Mouse (Mus musculus) right cerebral cortex, postnatal 4 days (tissue): Measurements from ENCODE around the gene Micu2.

Experiments
- DNase-seq: peaks from one replicate; pipeline ENCODE4 v3.0.0-alpha.2; 2022

Micu2 gene

DNA sequence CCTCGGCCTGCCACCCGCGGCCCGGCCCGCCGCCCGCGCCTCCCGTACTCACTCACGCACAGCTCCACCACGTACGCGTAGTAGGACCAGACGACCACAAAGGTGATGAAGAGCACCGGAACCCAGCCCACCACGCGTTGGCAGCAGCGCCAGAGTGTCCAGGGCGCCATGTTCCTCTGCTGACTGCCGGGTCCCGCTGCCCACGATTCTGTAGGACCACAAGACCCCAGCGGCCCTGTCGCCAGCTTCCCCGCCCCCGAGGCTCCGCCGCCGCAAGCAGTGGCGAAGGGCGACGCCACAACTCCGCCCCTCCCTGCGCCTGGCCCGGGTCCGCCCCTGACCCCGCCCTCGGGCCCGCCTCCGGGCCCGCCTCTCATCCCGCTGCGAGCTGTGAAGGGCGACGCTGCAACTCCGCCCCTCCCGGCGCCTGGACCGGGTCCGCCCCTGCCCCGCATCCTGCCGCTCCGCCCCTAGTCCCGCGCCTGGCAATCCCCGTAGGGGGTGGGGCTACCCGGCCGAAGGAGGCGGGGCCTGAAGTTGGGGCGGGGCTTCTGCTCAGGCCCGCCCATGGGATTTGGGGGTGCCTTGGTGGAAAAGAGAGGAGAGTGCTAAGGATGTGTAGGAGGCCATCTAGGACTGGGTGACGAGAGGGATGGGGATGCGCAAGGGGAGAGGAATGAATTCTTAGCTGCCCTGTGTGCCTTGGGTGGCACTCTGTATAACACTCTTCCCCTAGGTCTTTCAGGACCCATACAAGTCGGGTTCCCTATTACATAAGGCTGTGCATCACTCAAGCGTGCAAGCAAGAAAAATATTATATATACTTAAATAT lies 108.8 kb downstream of the Micu2 start, which contains the start of gene Zdhhc20:
Gene Zdhhc20, minus strand, starts transcription at position 266 of the 832 bp plus-strand sequence.
- DNase-seq, result peak; percentile 92

DNA sequence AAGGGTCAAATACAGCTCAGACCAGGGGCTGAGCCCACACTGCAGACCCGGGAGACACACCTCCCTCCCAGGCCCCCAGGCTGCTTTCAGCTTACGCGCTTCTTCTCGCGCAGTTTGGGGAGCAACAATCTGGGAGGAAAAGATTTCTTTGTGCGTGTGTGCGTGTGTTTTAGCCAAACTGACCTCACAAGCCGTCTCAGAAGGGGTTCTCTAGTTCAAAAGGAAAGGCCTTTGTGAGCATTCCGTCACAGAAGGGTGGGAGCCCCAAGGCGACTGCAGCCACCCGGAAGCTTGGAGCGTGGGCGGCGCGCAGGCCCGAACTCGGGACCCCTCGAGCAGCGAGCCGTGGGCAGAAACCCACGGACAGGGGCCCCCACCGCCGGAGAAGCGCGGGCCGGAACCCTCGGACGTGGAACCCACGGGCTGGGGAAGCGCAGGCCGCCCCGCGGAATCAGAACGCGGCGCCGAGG lies 109.5 kb downstream of the Micu2 start:
- no peak for DNase-seq

DNA sequence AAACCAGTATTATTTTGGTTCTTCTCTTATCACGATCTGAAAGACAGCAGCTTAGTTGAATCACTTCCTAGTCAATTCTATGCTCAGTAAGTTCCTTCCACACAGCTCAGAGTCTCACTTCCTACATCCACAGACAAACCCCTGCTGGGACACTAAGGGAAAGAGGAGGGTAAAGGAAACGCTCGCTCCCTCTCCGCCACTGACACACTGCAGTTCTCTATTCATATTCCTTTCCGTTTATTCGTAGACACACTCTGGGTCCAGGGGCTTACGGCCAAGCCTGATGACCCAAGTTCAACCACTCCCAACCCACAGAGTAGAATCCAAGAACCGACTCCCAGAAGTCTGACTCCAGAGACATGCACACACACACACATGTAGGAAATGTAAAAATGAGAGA lies 111.9 kb downstream of the Micu2 start:
- no peak for DNase-seq

DNA sequence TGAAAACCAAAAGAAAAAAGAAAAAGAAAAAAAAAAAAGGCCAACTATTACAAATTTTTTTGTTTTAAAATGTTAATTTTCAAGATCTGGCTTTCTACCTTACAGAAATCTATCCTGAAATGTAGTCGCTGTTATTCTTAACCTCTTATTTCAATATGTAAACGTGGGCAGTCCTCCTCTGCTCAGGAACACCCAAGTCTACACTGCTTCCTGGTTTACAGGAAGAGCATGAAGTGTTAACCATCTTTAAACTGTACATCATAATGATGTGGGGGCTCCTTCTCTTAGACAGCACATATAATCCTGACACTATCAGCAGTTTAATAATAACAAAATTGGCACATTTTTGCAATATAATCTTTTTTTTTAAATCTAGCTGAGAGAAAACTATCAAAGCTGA lies 113.0 kb downstream of the Micu2 start:
- no peak for DNase-seq

DNA sequence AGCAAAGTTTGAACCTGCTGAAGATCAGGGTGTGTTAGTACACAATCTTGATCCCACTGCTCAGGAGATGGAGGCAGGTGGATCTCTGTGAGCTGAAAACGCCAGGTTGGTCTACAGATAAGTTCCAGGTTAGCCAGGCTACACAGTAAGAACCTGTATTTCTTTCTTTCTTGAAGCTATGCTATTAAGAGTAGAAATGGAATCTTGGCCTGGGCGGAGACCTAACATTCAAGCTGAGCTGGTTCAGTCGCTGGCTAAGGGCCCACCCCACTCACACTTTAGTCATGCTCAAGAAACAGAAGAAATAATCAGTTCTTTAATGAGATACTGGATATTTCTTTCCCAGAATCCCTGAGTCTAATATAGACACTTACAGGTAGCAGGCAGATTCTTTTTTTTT lies 115.7 kb downstream of the Micu2 start:
- DNase-seq, result no peak

DNA sequence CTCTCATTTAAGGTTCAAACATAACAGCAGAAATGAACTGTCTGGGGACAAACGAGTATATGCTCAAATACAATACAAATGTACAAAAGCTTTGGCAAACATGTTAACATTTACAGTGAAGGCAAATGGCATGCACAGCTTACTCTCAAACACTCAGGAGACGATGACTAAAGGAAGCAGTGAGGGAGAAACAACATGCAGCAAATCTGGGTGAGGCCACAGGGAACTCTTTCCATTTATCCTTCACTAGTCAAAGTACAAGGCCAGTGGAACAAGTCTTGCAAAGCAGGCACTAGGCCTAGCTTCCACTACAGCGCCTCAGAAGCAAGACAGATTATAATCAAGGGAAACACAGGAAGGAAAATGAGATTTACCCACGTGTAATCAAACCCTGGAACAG lies 116.3 kb downstream of the Micu2 start:
- no peak for DNase-seq

DNA sequence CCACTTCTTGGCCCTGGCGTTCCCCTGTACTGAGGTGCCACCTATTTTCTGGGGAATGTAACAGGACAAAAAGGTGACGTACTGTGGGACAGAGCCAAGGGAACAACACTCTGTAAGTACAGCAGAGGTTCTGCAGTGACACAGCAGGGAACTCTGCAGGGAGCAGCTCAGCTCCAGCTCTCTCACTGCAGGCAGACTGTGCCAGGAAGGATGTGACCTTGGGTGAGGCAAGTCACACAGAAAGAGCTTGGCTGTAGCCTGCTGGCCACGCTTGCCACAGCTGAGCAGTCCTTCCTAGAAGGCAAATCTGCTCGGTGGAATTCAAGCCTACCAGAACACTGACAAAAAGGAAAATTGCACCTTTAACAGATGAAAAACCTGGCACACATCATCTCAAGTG lies 117.3 kb downstream of the Micu2 start:
- no peak for DNase-seq

DNA sequence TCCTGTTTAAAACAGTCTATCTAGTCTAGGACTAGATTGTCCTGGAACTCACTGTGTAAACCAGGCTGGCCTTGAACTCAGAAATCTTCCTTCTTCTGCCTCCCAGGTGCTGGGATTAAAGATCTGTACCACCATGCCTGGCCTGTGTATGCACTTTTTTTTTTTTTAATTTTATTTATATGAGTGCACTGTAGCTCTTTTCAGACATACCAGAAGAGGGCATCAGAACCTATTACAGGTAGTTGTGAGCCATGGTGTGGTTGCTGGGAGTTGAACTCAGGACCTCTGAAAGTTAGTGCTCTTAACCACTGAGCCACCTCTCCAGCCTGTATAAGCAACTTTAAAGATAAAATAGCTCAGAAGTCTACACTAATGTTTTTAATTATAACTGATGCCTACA lies 118.0 kb downstream of the Micu2 start:
- DNase-seq, result no peak

DNA sequence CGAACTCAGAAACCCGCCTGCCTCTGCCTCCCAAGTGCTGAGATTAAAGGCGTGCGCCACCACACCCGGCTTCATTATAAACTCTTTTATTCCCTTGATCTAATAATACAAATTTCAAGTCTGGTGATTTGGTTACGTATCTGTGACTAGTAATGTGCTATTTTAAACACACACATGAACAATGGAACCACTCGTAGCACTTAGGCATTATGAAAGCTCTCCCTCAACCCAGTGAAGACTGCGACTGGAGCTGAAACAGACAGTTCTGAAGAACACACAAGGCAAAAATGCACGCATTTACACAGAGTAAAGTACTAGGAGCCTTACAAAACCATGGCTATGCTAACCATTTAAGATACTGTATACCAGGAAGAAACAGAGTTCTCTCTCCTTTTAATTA lies 121.1 kb downstream of the Micu2 start:
- DNase-seq, result no peak

DNA sequence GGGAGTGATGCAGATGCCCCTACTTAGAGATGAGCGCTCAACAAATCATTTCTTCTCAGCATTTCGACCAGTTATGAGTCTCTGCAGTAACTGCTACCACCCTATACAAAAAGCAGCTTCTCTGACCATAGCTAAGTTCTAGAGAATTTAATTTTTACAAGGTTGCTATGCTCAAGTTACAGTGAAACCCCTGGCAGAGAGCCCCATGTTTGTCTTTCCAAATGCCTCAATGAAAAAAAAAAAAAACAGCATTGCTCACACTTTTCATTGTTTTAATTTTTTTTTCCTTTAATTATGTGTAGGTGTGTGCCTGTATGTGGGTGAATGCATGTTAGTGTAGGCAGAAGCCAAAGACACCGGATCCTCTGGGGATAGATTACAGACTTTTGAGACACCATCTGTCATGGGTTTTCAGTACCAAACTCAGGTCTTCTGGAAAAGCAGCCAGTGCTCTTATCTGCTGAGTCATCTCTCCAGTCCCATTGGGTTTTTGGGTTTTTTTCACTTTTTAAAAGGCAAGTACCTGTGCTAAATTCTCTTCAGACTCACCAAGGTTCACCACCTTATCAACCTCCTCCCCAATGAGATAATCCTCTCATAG lies 132.3 kb downstream of the Micu2 start:
- DNase-seq, result no peak
